Mouse (Mus musculus): ENCODE data around the gene Dynlrb2.

- TF ChIP-seq POLR2A (IDR thresholded peaks at IDR 0.05; ENCODE audit: low read depth, low read length) (no peak), MAX (IDR thresholded peaks at IDR 0.05; ENCODE audit: low read length) (no peak), ZKSCAN1 (IDR thresholded peaks at IDR 0.05; ENCODE audit: borderline replicate concordance, low read depth, low read length) (no peak), NELFE (IDR thresholded peaks at IDR 0.05; ENCODE audit: low read depth, low read length) (no peak), HCFC1 (IDR thresholded peaks at IDR 0.05; ENCODE audit: low read depth, low read length) (no peak), CTCF (conservative IDR thresholded peaks at IDR 0.05 in 1 of 2, IDR thresholded peaks at IDR 0.05 in 1 of 2; ENCODE audit: low read depth in 2 of 2, low read length in 2 of 2) (no peak), JUND (conservative IDR thresholded peaks at IDR 0.05; ENCODE audit: low read depth, low read length) (no peak), PAX5 (IDR thresholded peaks at IDR 0.05; ENCODE audit: low read length) (no peak), TBP (conservative IDR thresholded peaks at IDR 0.05; ENCODE audit: low read depth, low read length) (no peak), ZMIZ1 (IDR thresholded peaks at IDR 0.05; ENCODE audit: low read depth, low read length) (no peak), CHD2 (IDR thresholded peaks at IDR 0.05; ENCODE audit: low read length) (no peak), EP300 (IDR thresholded peaks at IDR 0.05; ENCODE audit: low read length) (no peak)
These were observed 38.6 kb downstream of the Dynlrb2 start for GRCm38 (mm10) chr8:116543366-116543765.

All from CH12.LX (cell line).